Mouse (Mus musculus): ENCODE data around the gene Gramd2.
A peak's percentile ranks its signal among the peaks of the same experiment; 100 is the strongest.

Gene Gramd2

DNA sequence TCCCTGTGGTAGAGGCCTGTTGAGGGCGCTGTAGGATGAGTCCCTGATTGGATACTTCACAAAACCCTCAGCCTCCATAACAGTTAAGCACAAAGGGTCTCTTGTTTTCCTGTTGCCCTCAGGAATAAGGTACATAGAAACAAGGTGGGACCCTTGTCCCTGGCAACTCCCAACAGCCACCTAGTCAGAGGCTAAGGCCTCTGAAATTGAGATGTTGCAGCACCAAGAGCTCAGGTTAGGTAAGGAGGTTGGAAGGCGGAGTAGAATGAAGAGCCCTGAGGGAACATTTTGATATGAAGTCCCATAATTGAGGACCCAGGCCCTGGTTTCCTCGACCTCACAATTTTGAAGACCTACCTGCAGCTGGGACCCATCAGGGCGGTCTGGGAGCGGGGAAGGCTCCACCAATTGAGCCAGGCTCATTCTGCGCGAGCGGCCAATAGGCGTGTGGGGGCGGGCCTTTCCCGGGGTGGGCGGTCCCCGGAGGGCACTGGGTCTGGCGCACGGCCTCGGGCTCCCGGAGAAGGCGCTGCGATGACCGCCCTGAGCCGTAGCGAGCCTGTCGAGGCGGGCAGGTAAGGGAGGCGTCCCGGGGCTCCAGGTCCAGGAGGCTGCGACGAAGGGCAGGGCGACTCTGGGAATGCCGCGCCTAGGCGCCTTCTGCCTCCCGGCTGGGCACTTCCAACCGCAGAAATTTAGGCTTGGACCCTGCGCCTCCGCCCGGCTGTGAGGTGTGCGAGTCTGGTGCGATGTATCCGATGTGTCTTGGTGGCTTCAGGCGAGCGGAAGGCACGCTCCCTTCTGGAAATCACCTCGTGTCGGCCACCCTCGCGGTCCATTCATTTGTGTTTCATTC is at the start of gene Gramd2:
Gene Gramd2, plus strand, starts transcription at position 467 of the 856 bp plus-strand sequence.
- DNase-seq = peak; percentile 67

DNA sequence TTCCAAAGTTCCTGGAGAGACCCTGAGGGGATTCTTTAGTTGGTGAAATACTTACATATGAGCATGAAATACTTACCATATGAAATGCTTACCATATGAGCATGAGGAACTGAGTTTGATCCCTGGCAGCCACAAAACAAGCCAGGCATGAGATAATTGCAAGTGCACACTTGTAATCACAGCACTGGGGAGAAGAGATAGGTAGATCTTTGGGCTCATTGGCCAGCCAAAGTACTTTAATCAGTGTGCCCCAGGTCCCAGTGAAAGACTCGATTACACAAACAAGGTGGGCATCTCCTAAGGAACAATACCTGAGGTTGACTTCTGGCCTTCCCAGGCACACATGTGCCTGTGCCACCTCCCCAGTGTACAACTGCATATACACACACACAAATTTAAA is 41.6 kb upstream of the Gramd2 start:
- no peak for DNase-seq

DNA sequence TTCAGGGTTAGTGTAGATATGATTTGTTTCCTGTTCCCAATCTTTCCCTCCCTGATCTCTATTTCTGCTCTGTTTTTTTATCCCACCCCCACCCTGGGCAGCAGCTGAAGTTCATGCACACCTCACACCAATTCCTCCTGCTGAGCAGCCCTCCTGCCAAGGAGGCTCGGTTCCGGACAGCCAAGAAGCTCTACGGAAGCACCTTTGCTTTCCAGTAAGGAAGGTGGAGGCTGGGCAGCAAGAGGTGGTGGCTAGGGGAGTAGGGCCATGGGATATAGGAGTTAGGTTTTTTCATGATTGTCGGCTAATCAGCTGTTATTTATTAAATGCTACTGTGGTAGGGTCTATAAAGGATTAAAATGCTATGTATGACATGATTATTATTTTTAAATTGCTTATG is 40.0 kb upstream of the Gramd2 start:
- no peak for DNase-seq

DNA sequence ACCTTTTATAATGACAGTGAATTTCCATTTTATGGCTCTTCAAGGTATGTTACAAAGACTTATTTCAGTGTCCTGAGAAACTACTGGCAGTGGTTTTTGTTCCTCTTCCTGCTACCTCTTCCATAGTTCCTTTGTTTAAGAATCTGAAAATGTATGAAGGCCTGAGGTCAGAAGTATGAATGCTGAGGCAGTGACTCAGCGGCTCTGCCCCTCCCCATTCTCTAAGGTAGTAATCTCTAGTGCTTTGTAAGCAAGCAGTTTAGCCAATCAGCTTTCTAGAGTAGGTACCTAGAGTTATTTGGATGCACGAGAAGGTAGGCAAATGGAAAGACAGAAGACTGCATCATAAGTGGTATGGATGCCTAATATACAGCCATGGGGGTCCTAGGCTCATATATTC is 38.6 kb upstream of the Gramd2 start:
- no peak for DNase-seq

- no peak for DNase-seq
These were observed 30.0 kb upstream of the Gramd2 start for GRCm38 (mm10) chr9:59649911-59650310.

DNA sequence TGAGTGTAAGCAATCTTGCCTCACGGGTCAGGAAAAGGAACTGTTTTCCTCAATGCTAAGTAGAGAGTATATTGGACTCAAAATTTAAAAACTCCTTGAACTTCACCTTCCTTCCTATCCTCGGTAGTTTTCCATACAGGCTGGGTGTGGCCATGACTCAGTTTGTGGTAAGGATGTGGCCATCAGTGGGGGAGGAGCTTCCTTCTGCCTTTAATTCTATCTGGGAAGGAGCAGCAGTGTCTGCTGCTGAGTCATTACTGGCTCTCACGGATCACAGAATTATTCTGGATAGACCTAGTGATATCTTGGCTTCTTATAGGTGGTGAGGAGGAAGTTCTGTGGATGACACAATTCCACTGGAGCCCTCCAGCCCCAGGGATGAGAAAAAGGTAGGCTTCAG is 26.6 kb upstream of the Gramd2 start:
- no peak for DNase-seq

GRCm38 (mm10) chr9:59654450-59654983 is 25.4 kb upstream of the Gramd2 start:
- DNase-seq = no peak

- peak; percentile 98 for DNase-seq
These were observed 23.8 kb upstream of the Gramd2 start, which contains the start of gene Pkm for GRCm38 (mm10) chr9:59655958-59656634. Pkm (plus strand) TSS chr9:59656368.

- DNase-seq = peak; percentile 89
These were observed 23.0 kb upstream of the Gramd2 start for GRCm38 (mm10) chr9:59656635-59657617.

GRCm38 (mm10) chr9:59658146-59658545 is 21.8 kb upstream of the Gramd2 start:
- DNase-seq = peak; percentile 35

GRCm38 (mm10) chr9:59659036-59660026 is 20.6 kb upstream of the Gramd2 start:
- DNase-seq = peak; percentile 94

GRCm38 (mm10) chr9:59660421-59660820 is 19.5 kb upstream of the Gramd2 start:
- no peak for DNase-seq

DNA sequence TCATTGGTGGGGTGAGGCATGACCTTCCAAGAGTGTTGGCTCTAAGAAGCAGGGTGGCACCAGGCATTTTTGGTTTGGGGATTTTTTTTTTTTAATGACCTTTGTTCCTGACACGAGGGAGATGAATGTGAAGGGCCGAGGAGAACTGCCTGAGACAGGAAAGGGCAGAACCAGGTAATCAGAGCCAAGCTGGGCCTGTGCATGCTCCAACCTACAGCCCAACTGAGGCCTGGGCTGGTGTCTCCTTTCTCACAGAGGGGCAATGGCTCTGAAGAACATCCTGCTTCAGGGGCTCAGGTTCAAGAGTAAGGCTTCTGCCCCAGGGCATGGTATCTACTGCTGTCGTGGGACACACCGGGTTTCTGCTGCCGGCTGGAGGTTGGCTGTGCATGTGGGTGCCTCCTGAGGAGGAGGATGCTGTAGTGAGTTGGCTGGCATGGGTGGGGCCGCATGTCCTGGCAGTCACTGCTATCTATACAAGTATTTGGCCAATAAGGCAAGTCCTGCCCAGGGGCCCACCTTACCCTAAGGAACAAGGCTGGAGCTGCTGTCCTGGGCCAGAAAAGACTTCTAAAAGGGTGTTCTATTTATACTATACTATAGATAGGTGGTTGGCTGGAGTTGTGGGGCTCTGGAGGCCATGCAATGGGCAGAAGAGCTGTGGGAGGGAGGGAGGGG is 18.5 kb upstream of the Gramd2 start:
- no peak for DNase-seq

- no peak for DNase-seq
These were observed 16.7 kb upstream of the Gramd2 start for GRCm38 (mm10) chr9:59663226-59663625.

DNA sequence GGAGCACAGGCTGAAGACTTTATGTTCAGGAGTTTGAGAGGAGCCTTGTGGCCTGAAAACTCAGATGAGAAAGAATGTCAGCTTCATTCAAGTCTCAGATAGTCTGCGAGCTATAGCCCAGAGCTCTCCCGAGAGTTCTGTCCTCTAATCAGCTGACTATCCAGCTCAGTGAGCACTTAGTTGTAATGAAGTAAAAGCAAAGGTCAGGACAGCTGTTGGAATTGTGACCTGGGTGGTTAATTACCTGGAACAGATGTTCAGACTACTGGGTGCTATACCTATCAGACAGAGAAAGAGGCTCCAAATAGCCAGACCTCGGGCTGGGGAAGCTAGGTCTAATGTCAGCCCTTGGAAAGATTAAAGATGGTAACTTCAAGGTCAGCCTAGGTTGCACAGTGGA is 16.0 kb upstream of the Gramd2 start:
- no peak for DNase-seq

DNA sequence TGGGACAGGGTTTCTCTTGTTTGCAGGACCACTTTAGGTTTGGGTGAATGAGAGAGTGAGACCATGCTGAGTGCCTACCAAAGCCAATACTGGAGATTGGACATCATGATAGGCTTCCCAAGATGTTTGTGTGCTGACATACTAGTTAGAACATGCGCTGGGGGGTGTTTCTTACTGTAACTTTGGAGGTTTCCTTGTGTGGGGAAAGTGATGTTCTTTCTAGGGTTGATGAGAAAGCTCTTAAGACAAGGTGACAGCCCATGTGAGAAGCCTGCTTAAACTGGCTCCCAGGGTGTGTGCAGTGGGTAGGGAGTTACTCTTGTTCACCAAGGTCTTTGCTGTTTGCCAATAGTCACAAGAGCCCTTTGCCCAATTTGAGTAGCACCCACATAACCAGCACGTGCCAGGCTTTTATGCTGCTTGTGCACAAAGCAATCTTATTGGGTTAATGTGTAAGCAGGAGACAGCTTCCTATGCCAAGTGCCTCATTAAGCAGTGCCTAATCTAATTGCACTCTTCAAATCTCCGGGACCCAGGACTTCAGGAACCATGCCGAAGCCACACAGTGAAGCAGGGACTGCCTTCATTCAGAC is 15.2 kb upstream of the Gramd2 start:
- no peak for DNase-seq

DNA sequence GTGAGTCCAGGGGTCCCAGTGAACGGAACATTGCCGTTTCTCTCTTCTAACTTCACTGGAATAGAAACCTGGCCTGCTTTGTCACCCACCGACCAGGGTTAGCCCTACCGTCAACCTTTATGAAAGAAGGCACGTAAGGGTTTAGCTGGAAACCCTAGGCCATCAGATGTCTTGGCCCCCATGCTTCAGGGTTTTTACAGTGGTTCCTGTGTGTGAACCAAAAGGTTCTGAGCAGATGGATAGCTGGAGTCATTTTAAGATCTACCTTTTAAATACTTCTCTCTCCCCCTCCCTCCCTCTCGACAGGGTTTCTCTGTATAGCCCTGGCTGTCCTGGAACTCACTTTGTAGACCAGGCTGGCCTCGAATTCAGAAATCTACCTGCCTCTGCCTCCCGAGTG is 13.9 kb upstream of the Gramd2 start:
- DNase-seq = no peak

DNA sequence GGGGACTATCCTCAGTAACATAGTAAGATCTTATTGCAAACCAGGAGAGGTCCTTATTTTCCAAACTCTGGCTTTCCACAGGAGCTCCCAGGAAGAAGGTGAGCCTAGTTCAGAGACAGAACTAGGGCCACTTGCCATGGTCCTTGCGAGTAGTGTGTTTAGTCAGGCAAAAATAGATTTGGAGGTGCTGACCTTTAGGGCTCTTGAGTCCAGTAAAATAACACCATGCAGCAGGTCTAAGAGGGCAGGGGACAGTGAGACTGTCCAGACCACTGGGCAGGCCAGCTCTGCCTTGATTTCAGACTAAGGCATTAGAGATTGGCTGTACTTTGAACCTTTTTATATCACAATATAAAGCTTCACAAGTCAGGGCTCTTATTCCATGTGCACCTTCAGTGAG is 13.1 kb upstream of the Gramd2 start:
- DNase-seq = no peak

DNA sequence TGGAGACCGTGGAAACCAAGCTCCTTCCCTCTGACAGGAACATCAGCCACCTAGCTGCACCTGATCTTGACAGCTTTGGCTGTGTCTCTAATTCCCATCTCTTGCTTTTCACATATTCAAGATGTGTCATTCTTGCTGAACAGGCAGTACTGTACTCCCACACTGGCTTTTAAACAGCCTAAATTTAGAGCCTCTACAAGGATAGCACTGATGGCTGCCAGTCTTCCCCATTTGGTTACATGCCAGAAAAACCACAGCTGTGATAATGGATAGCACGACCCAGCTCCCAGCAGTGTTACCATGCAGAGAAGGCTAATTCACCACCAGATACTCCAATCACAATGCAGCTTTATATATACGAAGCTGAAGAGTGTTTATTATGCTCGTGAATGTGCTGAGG is 12.7 kb upstream of the Gramd2 start:
- no peak for DNase-seq

DNA sequence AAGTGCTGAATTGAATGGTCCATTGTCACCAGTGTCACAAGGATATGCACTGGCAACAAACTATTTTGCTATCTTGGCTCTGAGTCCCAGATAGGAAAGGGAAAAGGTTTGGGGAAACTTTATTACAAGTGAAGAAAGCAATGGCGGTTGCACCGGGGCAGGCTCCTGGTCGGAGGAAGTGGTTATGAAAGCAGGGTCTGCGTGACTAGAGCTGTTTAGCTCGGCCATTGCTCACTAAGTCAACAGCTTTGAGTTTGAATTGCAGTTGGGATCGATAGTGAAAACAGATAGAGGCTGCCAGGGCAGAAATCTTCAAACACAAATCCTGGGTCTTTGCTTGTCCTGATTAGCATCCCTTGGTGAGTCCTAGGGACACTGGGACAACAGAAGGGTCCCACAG is 12.0 kb upstream of the Gramd2 start:
- DNase-seq = no peak
